ENCODE assay signal across 9 mouse cellular contexts in genomic region chr11:95263816-95264454, GRCm38 (mm10). TPM values are rescaled to one million over a fixed set of nuclear protein-coding genes. Genes with fewer than 3 reads are reported as not detected.
DNase-seq lines count a peak whose midpoint lies in the region; ATAC-seq and TF ChIP-seq lines count a peak whose summit lies in the region.
"Had no signal": no experiment of that assay in that cellular context is flagged by ENCODE, and none has a peak within 500 bp of the region (broad histone marks: within the 10 kb centered on the region; RNA-seq: fewer than 3 reads in every experiment).

No protein-coding gene starts in this region.

- peak overlapping the region; percentile 53 for H3K27ac ChIP-seq in hindbrain, embryonic 10.5 days
- H3K27ac ChIP-seq in hindbrain, postnatal 0 days, result no peak overlapping the region
- peak overlapping the region; percentile 48 for H3K27ac ChIP-seq in heart, adult 2 months

- H3K79me2 ChIP-seq in heart, adult 2 months (replicated peaks; ENCODE audit: control insufficient read depth, insufficient read depth, low read length), result no peaks in the 10 kb centered on the region
- no peaks in the 10 kb centered on the region for H3K79me2 ChIP-seq in myocyte (ENCODE audit: control insufficient read depth, insufficient read depth)

- no peak for DNase-seq in hindbrain, embryonic 10.5 days (ENCODE audit: low spot score)
- DNase-seq in hindbrain, postnatal 0 days (ENCODE audit: low spot score), result no peak
- peak; percentile 76 to 77 for DNase-seq in heart, adult 2 months
- peak; percentile 21 to 22 for DNase-seq in kidney, adult 8-10 months
- no peak for DNase-seq in layer of hippocampus, adult 11-12 months (ENCODE audit: low spot score)
- DNase-seq in layer of hippocampus, adult 9-10 months (ENCODE audit: low spot score), result no peak
- no peak for DNase-seq in liver

- peaks cover 16% of the 10 kb centered on the region for H3K27me3 ChIP-seq in hindbrain, embryonic 10.5 days (ENCODE audit: insufficient read depth, poor library complexity, severe bottlenecking)
- no peaks in the 10 kb centered on the region for H3K27me3 ChIP-seq in hindbrain, postnatal 0 days (ENCODE audit: insufficient read depth, low read length)
- no peaks in the 10 kb centered on the region for H3K27me3 ChIP-seq in heart, adult 2 months (ENCODE audit: control insufficient read depth, insufficient read depth, low read length)
- no peaks in the 10 kb centered on the region for H3K27me3 ChIP-seq in myocyte (ENCODE audit: control insufficient read depth, insufficient read depth, insufficient read length)

- ATAC-seq in hindbrain, postnatal 0 days, result no peak

- no peak for TF ChIP-seq CTCF in hindbrain, postnatal 0 days (IDR thresholded peaks at IDR 0.05; ENCODE audit: low read depth)
- TF ChIP-seq CTCF in heart, adult 2 months (IDR thresholded peaks at IDR 0.05), result no peak

- H3K4me3 ChIP-seq in hindbrain, embryonic 10.5 days, result no peak overlapping the region
- no peak overlapping the region for H3K4me3 ChIP-seq in hindbrain, postnatal 0 days (ENCODE audit: low read length)
- H3K4me3 ChIP-seq in heart, adult 2 months, result no peak overlapping the region
- no peak overlapping the region for H3K4me3 ChIP-seq in myocyte

- no peaks in the 10 kb centered on the region for H3K9me3 ChIP-seq in hindbrain, embryonic 10.5 days
- no peaks in the 10 kb centered on the region for H3K9me3 ChIP-seq in hindbrain, postnatal 0 days (ENCODE audit: low read length)

- peaks cover 37% of the 10 kb centered on the region for H3K4me1 ChIP-seq in hindbrain, embryonic 10.5 days (replicated peaks)
- H3K4me1 ChIP-seq in hindbrain, postnatal 0 days (ENCODE audit: insufficient read depth, low read length), result peaks cover 9% of the 10 kb centered on the region; the same call in 1 of the 2 replicates
- H3K4me1 ChIP-seq in heart, adult 2 months (ENCODE audit: control insufficient read depth, insufficient read depth, low read length), result peaks cover 14% of the 10 kb centered on the region

- H3K9ac ChIP-seq in hindbrain, postnatal 0 days (replicated peaks; ENCODE audit: low read length), result no peak overlapping the region
- no peak overlapping the region for H3K9ac ChIP-seq in heart, adult 2 months (ENCODE audit: low read depth, low read length)

- no peak overlapping the region for H3K4me2 ChIP-seq in hindbrain, postnatal 0 days (ENCODE audit: low read depth, low read length)
- H3K4me2 ChIP-seq in myocyte (ENCODE audit: low read depth), result no peak overlapping the region

- 15% methylated on average over 11 of the region's 11 CpGs for WGBS in hindbrain, embryonic 10.5 days
- WGBS in hindbrain, postnatal 0 days, result 28% methylated on average over 11 of the region's 11 CpGs
- 57% methylated on average over 11 of the region's 11 CpGs for WGBS in heart, adult 2 months

- H3K36me3 ChIP-seq in hindbrain, embryonic 10.5 days, result peaks cover 14% of the 10 kb centered on the region
- H3K36me3 ChIP-seq in hindbrain, postnatal 0 days (ENCODE audit: insufficient read depth, low read length), result no peaks in the 10 kb centered on the region
- no peaks in the 10 kb centered on the region for H3K36me3 ChIP-seq in heart, adult 2 months (ENCODE audit: control insufficient read depth, insufficient read depth, low read length)
- H3K36me3 ChIP-seq in myocyte (ENCODE audit: control insufficient read depth, insufficient read depth), result peaks cover 4% of the 10 kb centered on the region

- intact Hi-C loops in heart, adult 2 months (cut with DNase I), result loop anchor here (5.0 kb wide), 1 partner anchor 103 kb away; no protein-coding TSS in a partner anchor

- no peak overlapping the region for H3ac ChIP-seq in myocyte (ENCODE audit: control insufficient read depth, insufficient read length)

- TF ChIP-seq EP300 in heart, adult 2 months (IDR thresholded peaks at IDR 0.05; ENCODE audit: insufficient read depth, low read depth, low read length), result peak; percentile 70; the same call in 1 of the 2 replicates

- 0 out of 2 replicates have a peak, but pooled peaks have one; percentile 11 for TF ChIP-seq POLR2A in heart, adult 2 months (IDR thresholded peaks at IDR 0.05; ENCODE audit: insufficient read depth, low read depth, low read length)
- TF ChIP-seq POLR2A in myocyte (IDR thresholded peaks at IDR 0.05; ENCODE audit: insufficient read length, low read depth), result no peak

TF ChIP-seq in myocyte, 11 proteins besides CTCF, POLR2A, EP300 and RAD21:
- TF ChIP-seq MYOD1 (IDR thresholded peaks at IDR 0.05; ENCODE audit: control insufficient read depth in 1 of 3, insufficient read length in 2 of 3, low read depth in 2 of 3) (no peak), POLR2AphosphoS2 (IDR thresholded peaks at IDR 0.05; ENCODE audit: insufficient read length, low read depth) (peak; percentile 46)

RNA-seq across cellular contexts. Expression of gene Tac4, which starts 2.6 kb away (rescaled TPM):
- polyA plus RNA-seq in hindbrain, embryonic 10.5 days (2016; fragmentation: Nextera tagmentation; extraction: Ambion mirVana), result 0.12 TPM in 1 of 2 replicates, not detected in the other
- not detected in 2 replicates for total RNA-seq in hindbrain, postnatal 0 days (2014; rRNA removed)
- polyA plus RNA-seq in hindbrain, postnatal 0 days (2015; fragmentation: Nextera tagmentation; extraction: Ambion mirVana), result not detected in 2 replicates
- total RNA-seq in heart, adult 2 months (2021), result not detected
- polyA plus RNA-seq in heart, adult 2 months (2012; rRNA removed), result 0.12 TPM in 1 of 2 replicates, not detected in the other
- 8.3 TPM for polyA plus RNA-seq in myocyte (2012; fragmentation: generic; extraction: Trizol)
- polyA plus RNA-seq: heart, embryonic 16.5 days had no signal

RNA-seq across cellular contexts. Expression of gene Kat7, which starts 46.1 kb away (rescaled TPM):
- polyA plus RNA-seq in hindbrain, embryonic 10.5 days (2016; fragmentation: Nextera tagmentation; extraction: Ambion mirVana), result 79.0 and 84.9 TPM in 2 replicates
- total RNA-seq in hindbrain, postnatal 0 days (2014; rRNA removed), result 64.4 and 69.0 TPM in 2 replicates
- 59.0 and 66.6 TPM in 2 replicates for polyA plus RNA-seq in hindbrain, postnatal 0 days (2015; fragmentation: Nextera tagmentation; extraction: Ambion mirVana)
- 10 to 100 TPM; 25.9 to 28.6 TPM for total RNA-seq in heart, adult 2 months (2021)
- polyA plus RNA-seq in heart, adult 2 months (2012; rRNA removed), result 19.8 and 31.4 TPM in 2 replicates
- 52.2 TPM for polyA plus RNA-seq in myocyte (2012; fragmentation: generic; extraction: Trizol)

Comparison
In these comparisons a context has a peak if more than half of its experiments do, and no peak if none do; other contexts are left out.
1. DNase-seq: peak in heart, adult 2 months (2 of 2) and kidney, adult 8-10 months (2 of 2); none in hindbrain, embryonic 10.5 days (single experiment), hindbrain, postnatal 0 days (single experiment), layer of hippocampus, adult 11-12 months (single experiment), layer of hippocampus, adult 9-10 months (single experiment) and liver (single experiment).